Mouse (Mus musculus): ENCODE data around the gene Kmt5a. TPM values are rescaled to one million over a fixed set of nuclear protein-coding genes. Genes with fewer than 3 reads are reported as not detected.
"Not testable (repeated sequence)": the region's sequence is repeated elsewhere in the genome, so short reads cannot be mapped to it uniquely, and the experiment has no call there.

Gene Kmt5a
- polyA plus RNA-seq, 1 experiment from 2014 or later = 60.9 TPM

DNA sequence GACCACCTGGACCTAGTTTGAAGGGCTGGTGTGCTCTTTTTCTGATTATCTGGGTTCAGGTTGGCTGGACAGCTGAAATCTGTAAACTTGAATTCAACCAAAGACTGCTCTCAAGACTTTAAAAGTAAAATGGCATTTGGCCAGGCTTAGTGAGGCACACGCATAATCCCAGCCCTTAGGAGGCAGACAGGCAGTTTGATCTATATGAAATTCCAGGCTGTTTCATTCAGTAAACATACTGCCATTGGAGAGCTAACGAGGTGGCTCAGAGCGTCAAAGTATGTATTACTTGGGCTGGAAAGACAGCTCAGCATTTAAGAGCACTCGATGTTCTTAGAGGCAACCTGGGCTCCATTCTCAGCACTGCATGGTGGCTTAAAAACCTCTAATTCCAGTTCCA is 52.0 kb downstream of the Kmt5a start:
- Histone ChIP-seq H3K27ac (no peak overlapping the region), H3K9ac (no peak overlapping the region), H3K36me3 (peaks cover 62% of the 10 kb centered on the region), H3K27me3 (no peaks in the 10 kb centered on the region), H3K4me1 (no peaks in the 10 kb centered on the region), H3K9me3 (no peaks in the 10 kb centered on the region), H3K4me3 (no peak overlapping the region), H3K4me2 (replicated peaks) (no peak overlapping the region)
- 81% methylated on average over 4 of the region's 4 CpGs for WGBS
- ATAC-seq (ENCODE audit: insufficient number of reproducible peaks, insufficient read depth, low FRiP score, low TSS enrichment) = no peak

DNA sequence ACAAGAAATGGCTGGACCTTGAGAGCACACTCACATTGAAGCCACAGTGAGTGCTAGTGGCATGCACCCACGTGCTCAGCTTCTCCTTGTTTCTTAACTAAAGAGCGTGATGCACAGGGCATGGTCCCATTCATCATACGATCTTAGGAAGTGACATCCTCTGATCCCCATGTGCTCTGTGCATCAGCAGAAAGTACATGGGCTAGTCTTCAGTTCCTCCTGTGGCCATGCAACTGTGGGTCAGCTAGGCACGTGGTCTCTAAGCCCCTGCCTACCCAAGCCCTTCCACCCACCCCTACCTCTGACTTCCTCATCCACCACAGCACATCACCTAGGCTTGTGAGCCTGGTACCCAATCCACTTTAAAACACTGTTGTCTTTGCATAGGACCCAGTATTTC is 52.9 kb downstream of the Kmt5a start:
- Histone ChIP-seq H3K27ac (no peak overlapping the region), H3K27me3 (no peaks in the 10 kb centered on the region), H3K4me1 (no peaks in the 10 kb centered on the region), H3K4me2 (replicated peaks) (no peak overlapping the region), H3K9ac (no peak overlapping the region), H3K4me3 (no peak overlapping the region), H3K9me3 (no peaks in the 10 kb centered on the region), H3K36me3 (peaks cover 68% of the 10 kb centered on the region)
- WGBS = 82% methylated on average over 4 of the region's 4 CpGs
- ATAC-seq (ENCODE audit: insufficient number of reproducible peaks, insufficient read depth, low FRiP score, low TSS enrichment) = no peak

DNA sequence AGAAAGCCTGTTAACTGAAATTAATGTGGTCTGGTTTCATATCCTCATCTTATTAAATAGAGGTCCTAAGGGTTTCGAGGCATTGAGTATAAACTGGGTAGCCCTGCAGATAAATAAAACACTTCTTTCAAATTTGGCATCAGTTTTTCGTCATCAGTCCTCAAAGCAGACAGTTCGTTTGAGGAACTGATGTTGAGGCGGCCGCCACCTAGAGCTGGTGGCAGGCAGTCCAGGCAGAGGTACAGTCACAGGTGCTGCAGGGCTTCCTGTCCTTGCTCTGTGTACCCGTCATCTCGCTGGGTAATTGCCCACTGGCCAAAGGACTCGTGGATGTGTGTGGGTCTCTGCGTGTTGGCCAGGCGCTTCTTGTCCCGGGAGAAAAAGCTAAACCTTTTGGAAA is 53.7 kb downstream of the Kmt5a start:
- Histone ChIP-seq H3K4me2 (replicated peaks) (no peak overlapping the region), H3K4me1 (no peaks in the 10 kb centered on the region), H3K4me3 (no peak overlapping the region), H3K9me3 (no peaks in the 10 kb centered on the region), H3K27ac (no peak overlapping the region), H3K36me3 (peaks cover 69% of the 10 kb centered on the region), H3K9ac (no peak overlapping the region), H3K27me3 (no peaks in the 10 kb centered on the region)
- 87% methylated on average over 11 of the region's 11 CpGs for WGBS
- no peak for ATAC-seq (ENCODE audit: insufficient number of reproducible peaks, insufficient read depth, low FRiP score, low TSS enrichment)

DNA sequence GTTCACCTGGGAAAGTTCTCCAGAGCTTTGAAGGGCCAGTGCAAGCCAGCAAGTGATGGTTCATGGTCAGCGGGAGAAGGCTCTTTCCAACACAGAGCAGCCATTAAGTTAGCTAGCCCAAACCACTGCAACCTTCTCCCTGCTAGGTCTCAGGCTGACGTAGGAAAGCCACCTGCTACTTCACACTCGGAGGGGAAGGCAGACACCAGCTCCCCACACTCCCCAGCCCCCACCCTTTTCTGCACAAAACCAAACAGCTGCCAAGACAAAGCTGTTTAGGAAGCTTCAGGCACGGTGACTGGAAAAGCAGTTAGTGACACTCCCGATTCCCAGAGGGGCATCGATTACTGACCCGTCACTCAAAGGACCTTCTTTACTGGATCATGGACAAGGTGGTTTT is 55.8 kb downstream of the Kmt5a start:
- WGBS = 74% methylated on average over 7 of the region's 7 CpGs
- Histone ChIP-seq H3K27me3 (no peaks in the 10 kb centered on the region), H3K4me3 (no peak overlapping the region), H3K36me3 (peaks cover 62% of the 10 kb centered on the region), H3K27ac (no peak overlapping the region), H3K4me2 (replicated peaks) (no peak overlapping the region), H3K9me3 (no peaks in the 10 kb centered on the region), H3K4me1 (no peaks in the 10 kb centered on the region), H3K9ac (no peak overlapping the region)
- no peak for ATAC-seq (ENCODE audit: insufficient number of reproducible peaks, insufficient read depth, low FRiP score, low TSS enrichment)

DNA sequence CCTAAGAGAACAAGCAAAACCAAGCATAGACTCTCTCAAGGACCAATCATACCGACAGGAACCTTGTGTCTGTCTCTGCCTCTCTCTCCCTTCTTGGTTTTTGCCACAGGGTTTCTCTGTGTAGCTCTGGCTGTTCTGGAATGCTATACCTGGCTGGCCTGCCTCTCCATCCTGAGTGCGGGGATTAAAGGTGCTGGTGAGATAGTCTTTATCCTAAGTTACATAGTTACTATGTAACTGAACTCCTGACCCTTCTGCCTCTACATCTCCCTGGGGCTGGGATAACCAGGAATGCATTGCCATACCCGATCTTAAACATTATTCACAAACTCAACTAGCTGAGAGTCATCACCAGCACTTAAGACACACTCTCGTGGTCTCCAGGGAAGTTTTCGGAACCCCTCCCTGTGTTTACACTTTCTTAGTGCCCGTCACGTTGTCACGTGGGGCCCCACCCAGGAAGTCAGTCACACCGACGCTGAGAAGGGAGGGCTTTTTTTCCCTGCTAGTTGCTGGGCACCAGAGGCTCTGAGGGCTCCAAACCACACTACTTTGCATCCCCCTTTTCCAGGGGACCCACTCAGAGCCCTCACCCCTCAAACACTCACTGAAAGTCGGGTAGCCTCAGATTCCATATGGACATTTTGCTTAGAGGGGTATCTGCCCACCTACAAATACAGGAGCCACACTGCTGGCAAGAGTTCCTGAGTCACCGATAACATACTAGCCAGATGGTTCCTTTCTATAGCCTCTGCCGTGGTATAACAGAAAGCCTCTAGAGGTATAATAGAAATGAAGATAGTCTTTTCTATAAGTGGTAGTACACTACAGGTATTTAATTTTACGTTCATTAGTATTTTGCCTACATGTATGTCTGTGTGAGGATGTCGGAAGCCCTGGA is 57.1 kb downstream of the Kmt5a start:
- 74% methylated on average over 15 of the region's 15 CpGs for WGBS
- Histone ChIP-seq H3K36me3 (peaks cover 63% of the 10 kb centered on the region), H3K4me1 (no peaks in the 10 kb centered on the region)

DNA sequence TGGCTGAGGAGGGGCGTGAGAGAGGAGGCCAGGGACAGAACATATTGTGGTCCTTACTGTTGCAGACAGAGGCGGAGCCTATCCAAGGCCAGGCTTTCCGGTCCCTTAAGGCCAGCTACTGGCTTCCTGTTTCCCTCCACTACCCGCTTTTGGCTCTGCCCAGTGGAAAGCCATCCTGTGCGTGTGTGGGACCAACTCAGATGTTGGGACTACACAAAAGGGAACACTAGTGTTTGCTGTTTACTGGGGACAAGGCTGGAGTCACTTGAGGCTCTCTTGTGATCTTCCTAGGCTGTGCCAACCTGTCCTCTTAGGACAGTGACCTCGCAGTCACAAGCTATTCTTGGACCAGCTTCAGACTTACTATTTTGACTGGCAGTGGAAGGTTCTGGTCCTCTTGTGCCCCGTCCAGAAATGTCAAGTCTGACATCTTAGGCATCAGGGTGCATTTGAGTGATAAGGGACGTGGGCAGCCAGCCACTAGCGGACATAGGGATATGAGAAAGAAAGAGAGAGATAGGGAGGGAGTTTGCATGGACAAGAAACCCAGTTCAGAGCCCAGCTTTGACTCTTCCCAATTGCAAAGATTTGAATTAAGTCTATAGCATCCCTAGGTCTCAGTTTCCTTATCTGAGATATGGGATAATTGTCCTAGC is 58.6 kb downstream of the Kmt5a start:
- Histone ChIP-seq H3K4me3 (no peak overlapping the region), H3K27me3 (no peaks in the 10 kb centered on the region), H3K4me2 (replicated peaks) (no peak overlapping the region), H3K9me3 (no peaks in the 10 kb centered on the region), H3K4me1 (no peaks in the 10 kb centered on the region), H3K27ac (no peak overlapping the region), H3K36me3 (peaks cover 62% of the 10 kb centered on the region), H3K9ac (no peak overlapping the region)
- ATAC-seq (ENCODE audit: insufficient number of reproducible peaks, insufficient read depth, low FRiP score, low TSS enrichment) = no peak
- WGBS = 65% methylated on average over 9 of the region's 9 CpGs

More for the DNA sequence above, 57.1 kb downstream of the Kmt5a start:
- H3K9me3 ChIP-seq = no peaks in the 10 kb centered on the region
- no peak overlapping the region for H3K9ac ChIP-seq
- no peak for ATAC-seq (ENCODE audit: insufficient number of reproducible peaks, insufficient read depth, low FRiP score, low TSS enrichment)
- H3K27me3 ChIP-seq = no peaks in the 10 kb centered on the region
- no peak overlapping the region for H3K4me3 ChIP-seq
- no peak overlapping the region for H3K27ac ChIP-seq
- H3K4me2 ChIP-seq (replicated peaks) = no peak overlapping the region

DNA sequence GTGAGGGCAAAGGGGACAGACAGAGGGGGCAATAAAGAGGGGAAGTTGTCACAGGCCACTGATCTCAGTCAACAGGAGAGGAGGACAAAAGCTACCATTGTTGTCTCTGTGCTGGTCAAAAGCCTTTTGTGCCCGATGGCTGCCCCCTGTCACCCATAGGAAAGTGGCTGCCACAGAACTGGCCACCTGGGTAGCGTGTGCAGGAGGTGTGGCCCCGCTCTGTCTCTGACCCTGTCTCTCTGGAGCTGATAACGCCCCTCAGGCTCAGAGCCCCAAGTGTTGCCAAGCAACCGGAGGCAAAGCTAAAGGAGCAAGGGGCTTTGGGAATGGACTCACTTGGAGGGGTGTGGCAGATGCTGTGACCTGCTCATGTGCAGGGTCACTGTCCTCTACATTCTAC is 59.3 kb downstream of the Kmt5a start:
- no peak overlapping the region for H3K27ac ChIP-seq
- H3K9ac ChIP-seq = no peak overlapping the region
- no peak for ATAC-seq (ENCODE audit: insufficient number of reproducible peaks, insufficient read depth, low FRiP score, low TSS enrichment)
- H3K4me2 ChIP-seq (replicated peaks) = no peak overlapping the region
- peaks cover 62% of the 10 kb centered on the region for H3K36me3 ChIP-seq
- H3K4me1 ChIP-seq = no peaks in the 10 kb centered on the region
- no peaks in the 10 kb centered on the region for H3K27me3 ChIP-seq
- WGBS = 26% methylated on average over 5 of the region's 5 CpGs
- H3K4me3 ChIP-seq = no peak overlapping the region
- no peaks in the 10 kb centered on the region for H3K9me3 ChIP-seq

DNA sequence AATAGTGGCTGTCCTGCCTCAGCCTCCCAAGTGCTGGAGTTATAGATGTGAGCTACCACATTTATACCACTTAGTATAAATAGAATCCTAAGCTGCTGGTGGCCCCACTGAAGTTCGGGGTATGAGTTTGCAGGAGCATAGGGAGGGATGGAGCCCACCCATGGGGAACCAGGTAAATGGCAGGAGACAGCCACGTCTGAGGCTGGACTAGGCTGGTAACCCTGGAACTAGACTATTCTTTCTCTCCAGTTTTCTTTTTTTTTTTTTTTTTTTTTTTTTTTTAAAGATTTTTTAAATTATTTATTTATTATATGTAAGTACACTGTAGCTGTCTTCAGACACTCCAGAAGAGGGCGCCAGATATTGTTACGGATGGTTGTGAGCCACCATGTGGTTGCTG is 60.3 kb downstream of the Kmt5a start:
- not testable (repeated sequence) for H3K4me1 ChIP-seq; H3K4me3 ChIP-seq; H3K27ac ChIP-seq; H3K27me3 ChIP-seq; H3K9ac ChIP-seq; ATAC-seq (ENCODE audit: insufficient number of reproducible peaks, insufficient read depth, low FRiP score, low TSS enrichment); H3K9me3 ChIP-seq; H3K4me2 ChIP-seq (replicated peaks)
- peaks cover 66% of the 10 kb centered on the region for H3K36me3 ChIP-seq
- WGBS = 78% methylated on average over 4 of the region's 4 CpGs

DNA sequence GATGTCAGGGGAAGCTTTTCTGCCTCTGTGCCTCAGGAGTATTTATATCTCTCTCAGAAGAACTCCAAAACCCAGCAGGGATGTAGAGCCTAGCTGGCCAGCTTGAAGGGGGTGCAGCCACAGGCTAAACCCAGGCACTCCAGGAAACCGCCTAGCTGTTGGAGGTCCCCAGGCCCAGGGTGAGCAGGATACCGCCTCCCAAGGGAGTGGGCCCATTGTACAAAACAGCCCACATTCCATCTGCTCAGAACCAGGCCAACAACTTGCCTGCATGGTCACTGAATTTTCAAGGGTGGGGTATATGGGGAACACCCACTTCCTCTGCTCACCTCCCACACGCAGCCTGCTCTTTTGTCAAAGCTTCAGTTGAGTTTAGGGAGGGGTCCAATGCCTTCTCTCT is 60.8 kb downstream of the Kmt5a start:
- WGBS = 94% methylated on average over 3 of the region's 3 CpGs

DNA sequence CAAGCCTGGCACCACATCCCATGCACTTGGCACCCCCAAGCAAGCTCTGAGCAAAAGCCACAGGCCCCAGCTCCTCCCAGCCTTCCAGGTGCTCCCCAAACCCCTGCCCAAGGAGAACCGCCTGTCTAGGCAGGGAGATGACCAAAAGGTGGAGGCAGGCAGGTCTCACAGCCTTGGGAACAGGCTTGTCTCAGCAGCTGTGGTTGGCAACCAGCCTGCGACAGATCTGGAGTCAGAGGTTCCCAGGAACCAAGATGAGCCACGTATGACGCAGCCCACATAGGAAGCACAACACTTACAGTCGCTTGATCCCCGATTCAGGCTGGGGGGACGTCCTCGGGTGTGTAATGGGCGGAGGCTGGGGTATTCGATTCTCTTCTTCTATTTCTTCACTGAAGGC is 61.8 kb downstream of the Kmt5a start:
- no peak overlapping the region for H3K9ac ChIP-seq
- H3K4me2 ChIP-seq (replicated peaks) = no peak overlapping the region
- H3K27ac ChIP-seq = no peak overlapping the region
- peaks cover 3% of the 10 kb centered on the region for H3K4me1 ChIP-seq
- ATAC-seq (ENCODE audit: insufficient number of reproducible peaks, insufficient read depth, low FRiP score, low TSS enrichment) = no peak
- H3K36me3 ChIP-seq = peaks cover 51% of the 10 kb centered on the region
- whole genome bisulfite sequencing = 91% methylated on average over 10 of the region's 10 CpGs
- H3K27me3 ChIP-seq = no peaks in the 10 kb centered on the region
- H3K4me3 ChIP-seq = no peak overlapping the region
- H3K9me3 ChIP-seq = no peaks in the 10 kb centered on the region

More for the DNA sequence above, 60.8 kb downstream of the Kmt5a start:
- Histone ChIP-seq H3K27me3 (no peaks in the 10 kb centered on the region), H3K9ac (no peak overlapping the region), H3K36me3 (peaks cover 61% of the 10 kb centered on the region), H3K4me2 (replicated peaks) (no peak overlapping the region), H3K9me3 (no peaks in the 10 kb centered on the region), H3K4me1 (no peaks in the 10 kb centered on the region), H3K4me3 (no peak overlapping the region), H3K27ac (no peak overlapping the region)
- no peak for ATAC-seq (ENCODE audit: insufficient number of reproducible peaks, insufficient read depth, low FRiP score, low TSS enrichment)

DNA sequence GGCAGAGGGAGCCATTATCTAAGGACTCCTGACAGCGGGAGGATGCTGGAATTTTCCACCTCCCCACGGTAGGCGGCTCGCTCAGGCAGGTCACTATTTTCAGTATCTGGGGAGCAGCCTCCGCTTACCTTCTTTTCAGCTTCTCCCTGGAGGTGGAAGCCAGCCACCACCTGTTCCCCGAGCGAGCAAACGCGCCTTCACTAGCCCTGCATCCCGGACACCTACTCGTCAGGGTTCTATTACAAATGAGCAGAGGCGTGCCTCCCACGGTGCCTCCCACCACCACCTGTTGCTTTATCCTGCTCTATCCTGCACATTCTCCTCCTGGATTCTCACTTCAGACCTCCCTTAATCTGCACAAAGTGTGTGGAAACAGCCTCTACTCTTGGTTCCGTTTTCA is 64.0 kb downstream of the Kmt5a start:
- Histone ChIP-seq H3K4me2 (replicated peaks) (no peak overlapping the region), H3K27ac (no peak overlapping the region), H3K9ac (no peak overlapping the region), H3K4me3 (no peak overlapping the region), H3K4me1 (peaks cover 8% of the 10 kb centered on the region), H3K9me3 (no peaks in the 10 kb centered on the region), H3K36me3 (peaks cover 50% of the 10 kb centered on the region), H3K27me3 (no peaks in the 10 kb centered on the region)
- ATAC-seq (ENCODE audit: insufficient number of reproducible peaks, insufficient read depth, low FRiP score, low TSS enrichment) = no peak
- WGBS = 65% methylated on average over 14 of the region's 14 CpGs

DNA sequence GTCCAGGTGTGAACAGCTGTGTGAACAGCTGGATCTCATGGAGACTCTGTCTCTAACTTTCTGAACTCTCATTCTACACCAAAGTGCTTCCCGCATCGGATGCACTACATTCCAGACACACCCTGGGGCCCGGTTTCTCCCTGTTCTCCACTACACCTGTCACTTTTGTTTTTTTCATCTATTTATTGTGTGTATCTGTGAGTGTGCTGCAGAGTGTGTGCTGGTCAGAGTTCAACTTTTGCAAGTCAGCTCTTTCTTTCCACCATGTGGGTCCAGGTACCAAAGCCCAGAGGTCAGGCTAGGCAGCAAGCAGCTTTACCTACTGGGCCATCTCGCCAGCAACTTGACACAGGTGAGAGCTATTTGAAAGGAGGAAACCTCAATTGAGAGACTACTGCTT is 65.5 kb downstream of the Kmt5a start:
- no peak overlapping the region for H3K4me2 ChIP-seq (replicated peaks)
- no peak overlapping the region for H3K27ac ChIP-seq
- no peak for ATAC-seq (ENCODE audit: insufficient number of reproducible peaks, insufficient read depth, low FRiP score, low TSS enrichment)
- 85% methylated on average over 4 of the region's 4 CpGs for WGBS
- peaks cover 8% of the 10 kb centered on the region for H3K4me1 ChIP-seq
- H3K9me3 ChIP-seq = no peaks in the 10 kb centered on the region
- no peak overlapping the region for H3K9ac ChIP-seq
- no peaks in the 10 kb centered on the region for H3K27me3 ChIP-seq
- no peak overlapping the region for H3K4me3 ChIP-seq
- peaks cover 57% of the 10 kb centered on the region for H3K36me3 ChIP-seq

Measured in embryonic facial prominence, embryonic 12.5 days (tissue).